In genomic region chr11:53301167-53301515, GRCm38 (mm10) we compare ENCODE assay signal across 8 mouse cellular contexts. TPM values are rescaled to one million over a fixed set of nuclear protein-coding genes. Genes with fewer than 3 reads are reported as not detected.
DNase-seq lines count a peak whose midpoint lies in the region; ATAC-seq lines count a peak whose summit lies in the region.

No protein-coding gene starts in this region.

- peak overlapping the region; percentile 77 for H3K9ac ChIP-seq in heart, embryonic 16.5 days (ENCODE audit: low read length)
- H3K9ac ChIP-seq in intestine, embryonic 16.5 days (ENCODE audit: low read depth, low read length): peak overlapping the region; percentile 71
- peak overlapping the region; percentile 49 for H3K9ac ChIP-seq in midbrain, embryonic 15.5 days

- ATAC-seq in heart, embryonic 16.5 days (replicated peaks; ENCODE audit: extremely low read depth, insufficient read depth, low FRiP score): no peak
- ATAC-seq in intestine, embryonic 16.5 days: no peak
- no peak for ATAC-seq in midbrain, embryonic 15.5 days (replicated peaks)

- no peaks in the 10 kb centered on the region for H3K9me3 ChIP-seq in heart, embryonic 16.5 days (replicated peaks; ENCODE audit: control insufficient read depth, low read length)
- H3K9me3 ChIP-seq in intestine, embryonic 16.5 days (ENCODE audit: control insufficient read depth, low read length): no peaks in the 10 kb centered on the region
- H3K9me3 ChIP-seq in midbrain, embryonic 15.5 days: no peaks in the 10 kb centered on the region

- peak overlapping the region; percentile 76 for H3K4me2 ChIP-seq in heart, embryonic 16.5 days (ENCODE audit: low read depth, low read length)
- H3K4me2 ChIP-seq in intestine, embryonic 16.5 days (ENCODE audit: low read depth, low read length): peak overlapping the region; percentile 68
- peak overlapping the region; percentile 84 for H3K4me2 ChIP-seq in midbrain, embryonic 15.5 days

- intact Hi-C loops in left cerebral cortex, postnatal 4 days (cut with DNase I): no loop called here

- H3K4me3 ChIP-seq in heart, embryonic 16.5 days (ENCODE audit: low read length): peak overlapping the region; percentile 100
- H3K4me3 ChIP-seq in brown adipose tissue, adult 24 weeks (ENCODE audit: insufficient read depth, low read depth, low read length): peak overlapping the region; percentile 63
- peak overlapping the region; percentile 99 for H3K4me3 ChIP-seq in intestine, embryonic 16.5 days (ENCODE audit: low read length)
- peak overlapping the region; percentile 95 for H3K4me3 ChIP-seq in midbrain, embryonic 15.5 days

- no peak for DNase-seq in heart, postnatal 4 days
- no peak for DNase-seq in MN1 (ENCODE audit: low spot score)
- no peak for DNase-seq in left cerebral cortex, postnatal 4 days
- DNase-seq in layer of hippocampus, adult 9-11 months: no peak

- WGBS in heart, embryonic 16.5 days: 52% methylated on average over 9 of the region's 9 CpGs
- WGBS in intestine, embryonic 16.5 days: 45% methylated on average over 9 of the region's 9 CpGs
- WGBS in midbrain, embryonic 15.5 days: 53% methylated on average over 9 of the region's 9 CpGs

- H3K27me3 ChIP-seq in heart, embryonic 16.5 days (ENCODE audit: control insufficient read depth, insufficient read depth, low read length): no peaks in the 10 kb centered on the region
- H3K27me3 ChIP-seq in intestine, embryonic 16.5 days (replicated peaks; ENCODE audit: control insufficient read depth, insufficient read depth, low read length): no peaks in the 10 kb centered on the region
- no peaks in the 10 kb centered on the region for H3K27me3 ChIP-seq in midbrain, embryonic 15.5 days (replicated peaks)

- peak overlapping the region; percentile 99 for H3K27ac ChIP-seq in heart, embryonic 16.5 days (ENCODE audit: low read length)
- peak overlapping the region; percentile 96 for H3K27ac ChIP-seq in brown adipose tissue, adult 24 weeks (replicated peaks; ENCODE audit: low read depth, low read length)
- peak overlapping the region; percentile 99 for H3K27ac ChIP-seq in intestine, embryonic 16.5 days (ENCODE audit: low read length)
- peak overlapping the region; percentile 95 for H3K27ac ChIP-seq in midbrain, embryonic 15.5 days

- no peaks in the 10 kb centered on the region; the same call in 1 of the 2 replicates for H3K36me3 ChIP-seq in heart, embryonic 16.5 days (ENCODE audit: control insufficient read depth, insufficient read depth)
- peaks cover 2% of the 10 kb centered on the region; the same call in 1 of the 2 replicates for H3K36me3 ChIP-seq in intestine, embryonic 16.5 days (ENCODE audit: control insufficient read depth, insufficient read depth, low read length)
- H3K36me3 ChIP-seq in midbrain, embryonic 15.5 days (replicated peaks): no peaks in the 10 kb centered on the region

- H3K4me1 ChIP-seq in heart, embryonic 16.5 days (ENCODE audit: control insufficient read depth, insufficient read depth, low read length): peaks cover 28% of the 10 kb centered on the region
- H3K4me1 ChIP-seq in brown adipose tissue, adult 24 weeks (ENCODE audit: control insufficient read depth, insufficient read depth, insufficient read length, low read length): peaks cover 7% of the 10 kb centered on the region; the same call in 1 of the 2 replicates
- H3K4me1 ChIP-seq in intestine, embryonic 16.5 days (ENCODE audit: control insufficient read depth, insufficient read depth, low read length): peaks cover 20% of the 10 kb centered on the region
- peaks cover 35% of the 10 kb centered on the region for H3K4me1 ChIP-seq in midbrain, embryonic 15.5 days

RNA-seq across cellular contexts. Expression of gene Hspa4, which starts 0.9 kb away (rescaled TPM):
- 66.6 and 72.8 TPM in 2 replicates for polyA plus RNA-seq in heart, embryonic 16.5 days (2015; fragmentation: Nextera tagmentation; extraction: Ambion mirVana)
- total RNA-seq in heart, postnatal 4 days (2021): 100 to 1,000 TPM; 132 to 136 TPM
- polyA plus RNA-seq in brown adipose tissue, adult 24 weeks (2012; ENCODE audit: insufficient read depth, insufficient read length, missing spikeins): 119 and 138 TPM in 2 replicates
- 85.2 and 85.9 TPM in 2 replicates for polyA plus RNA-seq in intestine, embryonic 16.5 days (2015; fragmentation: Nextera tagmentation; extraction: Ambion mirVana)
- 42.0 and 43.2 TPM in 2 replicates for polyA plus RNA-seq in midbrain, embryonic 15.5 days (2015; fragmentation: Nextera tagmentation; extraction: Ambion mirVana)
- 100 to 1,000 TPM; 164 to 170 TPM for total RNA-seq in left cerebral cortex, postnatal 4 days (2021)

RNA-seq across cellular contexts. Expression of gene Zcchc10, which starts 23.3 kb away (rescaled TPM):
- polyA plus RNA-seq in heart, embryonic 16.5 days (2015; fragmentation: Nextera tagmentation; extraction: Ambion mirVana): 12.8 and 16.7 TPM in 2 replicates
- total RNA-seq in heart, postnatal 4 days (2021): 10 to 100 TPM in 1 of 2 experiments, 1 to 10 TPM in 1; 9.3 to 12.0 TPM
- polyA plus RNA-seq in brown adipose tissue, adult 24 weeks (2012; ENCODE audit: insufficient read depth, insufficient read length, missing spikeins): 10.4 and 13.9 TPM in 2 replicates
- 12.6 and 13.4 TPM in 2 replicates for polyA plus RNA-seq in intestine, embryonic 16.5 days (2015; fragmentation: Nextera tagmentation; extraction: Ambion mirVana)
- polyA plus RNA-seq in midbrain, embryonic 15.5 days (2015; fragmentation: Nextera tagmentation; extraction: Ambion mirVana): 12.1 and 13.3 TPM in 2 replicates
- 10 to 100 TPM in 1 of 2 experiments, 1 to 10 TPM in 1; 8.4 to 10.3 TPM for total RNA-seq in left cerebral cortex, postnatal 4 days (2021)

RNA-seq across cellular contexts. Expression of gene Aff4, which starts 49.5 kb away (rescaled TPM):
- 23.0 and 31.7 TPM in 2 replicates for polyA plus RNA-seq in heart, embryonic 16.5 days (2015; fragmentation: Nextera tagmentation; extraction: Ambion mirVana)
- total RNA-seq in heart, postnatal 4 days (2021): 100 to 1,000 TPM; 141 to 157 TPM
- polyA plus RNA-seq in brown adipose tissue, adult 24 weeks (2012; ENCODE audit: insufficient read depth, insufficient read length, missing spikeins): 17.7 and 77.7 TPM in 2 replicates
- polyA plus RNA-seq in intestine, embryonic 16.5 days (2015; fragmentation: Nextera tagmentation; extraction: Ambion mirVana): 16.6 and 20.4 TPM in 2 replicates
- polyA plus RNA-seq in midbrain, embryonic 15.5 days (2015; fragmentation: Nextera tagmentation; extraction: Ambion mirVana): 54.3 and 72.6 TPM in 2 replicates
- 100 to 1,000 TPM; 202 to 228 TPM for total RNA-seq in left cerebral cortex, postnatal 4 days (2021)
